Mouse (Mus musculus): ENCODE results near the gene Pard3b.

DNA sequence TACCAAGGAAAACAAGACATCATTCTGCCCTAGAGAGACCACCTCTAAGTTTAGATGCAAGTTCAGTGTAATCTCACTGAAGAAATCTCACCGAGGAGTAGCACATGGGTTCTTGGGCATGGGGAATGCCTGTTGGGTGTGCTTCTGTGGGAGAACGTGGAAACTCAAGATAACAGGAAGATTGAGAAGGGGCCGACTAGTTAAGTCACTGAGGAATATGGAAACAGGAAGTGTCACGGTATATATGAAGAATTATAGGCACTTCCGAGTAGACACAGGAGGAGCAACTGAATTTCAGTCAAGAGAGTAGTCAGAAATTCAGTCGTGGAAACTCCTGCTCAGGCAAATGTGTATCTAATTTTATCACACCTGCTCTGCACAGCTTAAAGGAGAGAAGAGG is 644.2 kb downstream of the Pard3b start:
- TF ChIP-seq GATA1 (IDR thresholded peaks at IDR 0.05; ENCODE audit: borderline replicate concordance, low read length) (no peak), FLI1 (IDR thresholded peaks at IDR 0.05; ENCODE audit: low read length) (no peak)

Data from megakaryocyte, embryonic 14.5 days (primary cell).